Mouse (Mus musculus): Measurements from ENCODE around the gene Dnajc22.

GRCm38 (mm10) chr15:99126816-99127365, 33.9 kb downstream of the Dnajc22 start:
- no peak for TF ChIP-seq CTCF (IDR thresholded peaks at IDR 0.05; ENCODE audit: extremely low read depth, insufficient read depth, low read length)
- TF ChIP-seq POLR2A (IDR thresholded peaks at IDR 0.05; ENCODE audit: extremely low read depth, insufficient read depth, low read length), result no peak

Data from cortical plate, adult 2 months (tissue).